Mouse (Mus musculus) limb, embryonic 14.5 days (tissue): ENCODE results near the gene Aox1. TPM values are rescaled to one million over a fixed set of nuclear protein-coding genes. Genes with fewer than 3 reads are reported as not detected.

Experiments
- ATAC-seq: fragments of 200-750 bp; cut with Nextera tagmentation; 2 replicates; pipeline ENCODE4 v1.8.0; 2017; ENCODE audit warnings: low read depth, moderate number of reproducible peaks, moderate TSS enrichment; ENCODE audit not compliant: low FRiP score
- DNase-seq: peaks from one replicate; pipeline ENCODE4 v3.0.0-alpha.2; 2015; ENCODE audit warnings: low spot score
- H3K27ac ChIP-seq: fragments of 300-500 bp; sonication (generic); replicated peaks from 2 replicates; pipeline ENCODE4 v1.5.1; 2014; ENCODE audit warnings: low read depth, mild to moderate bottlenecking, low read length, moderate library complexity, mixed read lengths
- H3K27me3 ChIP-seq: fragments of 300-500 bp; sonication (generic); 2 replicates; pipeline ENCODE4 v1.6.1; 2014; ENCODE audit warnings: low read length, mixed read lengths; ENCODE audit not compliant: control insufficient read depth, insufficient read depth
- H3K36me3 ChIP-seq: fragments of 300-500 bp; sonication (generic); 2 replicates; pipeline ENCODE4 v1.6.1; 2014; ENCODE audit warnings: mild to moderate bottlenecking, low read length, moderate library complexity, mixed read lengths; ENCODE audit not compliant: control insufficient read depth, insufficient read depth
- H3K4me1 ChIP-seq: fragments of 300-500 bp; sonication (generic); 2 replicates; pipeline ENCODE4 v1.6.1; 2014; ENCODE audit warnings: antibody characterized with exemption, low read length, mixed read lengths; ENCODE audit not compliant: control insufficient read depth, insufficient read depth
- H3K4me2 ChIP-seq: fragments of 300-500 bp; sonication (generic); replicated peaks from 2 replicates; pipeline ENCODE4 v1.6.1; 2014; ENCODE audit warnings: low read depth, mild to moderate bottlenecking, low read length, moderate library complexity; ENCODE audit not compliant: severe bottlenecking
- H3K4me3 ChIP-seq: fragments of 300-500 bp; sonication (generic); replicated peaks from 2 replicates; pipeline ENCODE4 v1.5.1; 2014; ENCODE audit warnings: low read length
- H3K9ac ChIP-seq: fragments of 300-500 bp; sonication (generic); 2 replicates; pipeline ENCODE4 v1.6.1; 2014; ENCODE audit warnings: mild to moderate bottlenecking, low read depth, low read length, moderate library complexity; ENCODE audit not compliant: severe bottlenecking
- H3K9me3 ChIP-seq: fragments of 300-500 bp; sonication (generic); 2 replicates; pipeline ENCODE4 v1.6.1; 2016; ENCODE audit warnings: low read length; ENCODE audit not compliant: control insufficient read depth
- POLR2A ChIP-seq: fragments of 200-500 bp; IDR thresholded peaks from 2 replicates; pipeline ENCODE4 v1.8.0; 2012; ENCODE audit warnings: inconsistent platforms, mild to moderate bottlenecking, moderate library complexity, borderline replicate concordance; ENCODE audit not compliant: insufficient read depth, insufficient read length; ENCODE audit errors: extremely low read depth
- WGBS: fragments of 180-500 bp; shearing (Covaris S2); extraction: QIAGEN DNeasy Blood & Tissue Kit; methylation state at CpG from one replicate; pipeline ENCODE4 v1.1.7; 2014; 5-methylcytosine and 5-hydroxymethylcytosine counted together
- polyA plus RNA-seq, 2 experiments: library from polyadenylated mRNA; depleted of rRNA in 1 of 2; stranded (reverse) in 1 of 2; unstranded in 1 of 2; fragments of >200 nt; fragmentation: Nextera tagmentation in 1 of 2; extraction: Ambion mirVana in 1 of 2; gene quantifications; 2 replicates each; pipeline versions ENCODE4 v1.2.1 to v1.2.3; 2012 to 2014

Gene Aox1
- polyA plus RNA-seq, 2 experiments = 0.80 to 0.98 TPM

GRCm38 (mm10) chr1:58102494-58102893 is 72.8 kb downstream of the Aox1 start:
- Histone ChIP-seq H3K36me3 (no peaks in the 10 kb centered on the region), H3K9ac (no peak overlapping the region), H3K9me3 (no peaks in the 10 kb centered on the region), H3K4me1 (no peaks in the 10 kb centered on the region), H3K27ac (no peak overlapping the region), H3K27me3 (no peaks in the 10 kb centered on the region), H3K4me3 (no peak overlapping the region), H3K4me2 (no peak overlapping the region)
- no peak for ATAC-seq
- TF ChIP-seq POLR2A = no peak
- WGBS = 56% methylated on average over 7 of the region's 7 CpGs
- DNase-seq = no peak

- H3K27ac ChIP-seq = no peak overlapping the region
- no peak overlapping the region for H3K4me2 ChIP-seq
- no peaks in the 10 kb centered on the region for H3K36me3 ChIP-seq
- no peak overlapping the region for H3K9ac ChIP-seq
- no peaks in the 10 kb centered on the region for H3K27me3 ChIP-seq
- H3K4me3 ChIP-seq = no peak overlapping the region
- ATAC-seq (no peak), DNase-seq (no peak)
- no peak for TF ChIP-seq POLR2A
- H3K9me3 ChIP-seq = no peaks in the 10 kb centered on the region
- 84% methylated on average over 6 of the region's 6 CpGs for WGBS
- no peaks in the 10 kb centered on the region for H3K4me1 ChIP-seq
Observed at GRCm38 (mm10) chr1:58105685-58106084, 76.0 kb downstream of the Aox1 start.

GRCm38 (mm10) chr1:58107066-58107465 is 77.3 kb downstream of the Aox1 start:
- Histone ChIP-seq H3K27me3 (no peaks in the 10 kb centered on the region), H3K27ac (no peak overlapping the region), H3K36me3 (no peaks in the 10 kb centered on the region), H3K9ac (no peak overlapping the region), H3K9me3 (no peaks in the 10 kb centered on the region), H3K4me1 (no peaks in the 10 kb centered on the region), H3K4me3 (no peak overlapping the region), H3K4me2 (no peak overlapping the region)
- WGBS = 83% methylated on average over 2 of the region's 2 CpGs
- ATAC-seq = no peak
- no peak for DNase-seq
- no peak for TF ChIP-seq POLR2A

GRCm38 (mm10) chr1:58110241-58110640 is 80.5 kb downstream of the Aox1 start:
- no peak overlapping the region for H3K4me2 ChIP-seq
- H3K4me1 ChIP-seq = no peaks in the 10 kb centered on the region
- no peaks in the 10 kb centered on the region for H3K36me3 ChIP-seq
- H3K9me3 ChIP-seq = no peaks in the 10 kb centered on the region
- no peak overlapping the region for H3K27ac ChIP-seq
- no peak overlapping the region for H3K9ac ChIP-seq
- ATAC-seq = no peak
- no peaks in the 10 kb centered on the region for H3K27me3 ChIP-seq
- 87% methylated on average over 5 of the region's 5 CpGs for WGBS
- no peak for DNase-seq
- H3K4me3 ChIP-seq = no peak overlapping the region
- no peak for TF ChIP-seq POLR2A

- H3K4me2 ChIP-seq = no peak overlapping the region
- no peak overlapping the region for H3K9ac ChIP-seq
- H3K4me1 ChIP-seq = no peaks in the 10 kb centered on the region
- no peak overlapping the region for H3K4me3 ChIP-seq
- ATAC-seq = no peak
- 83% methylated on average over 4 of the region's 4 CpGs for WGBS
- TF ChIP-seq POLR2A = no peak
- H3K27me3 ChIP-seq = no peaks in the 10 kb centered on the region
- no peaks in the 10 kb centered on the region for H3K9me3 ChIP-seq
- no peak for DNase-seq
- no peak overlapping the region for H3K27ac ChIP-seq
- no peaks in the 10 kb centered on the region for H3K36me3 ChIP-seq
Observed at GRCm38 (mm10) chr1:58111315-58111714, 81.6 kb downstream of the Aox1 start.

- DNase-seq (peak; percentile 70), ATAC-seq (peak; percentile 71; the same call in 1 of the 2 replicates)
- Histone ChIP-seq H3K27me3 (no peaks in the 10 kb centered on the region), H3K9ac (no peak within 1 kb of the TSS), H3K27ac (no peak within 1 kb of the TSS), H3K4me3 (no peak within 1 kb of the TSS), H3K36me3 (no peaks in the 10 kb centered on the region), H3K4me2 (peak within 1 kb of the TSS; percentile 22; the same call in 1 of the 2 replicates), H3K4me1 (no peaks in the 10 kb centered on the region), H3K9me3 (no peaks in the 10 kb centered on the region)
- WGBS = 21% methylated on average over 11 of the region's 11 CpGs
- no peak for TF ChIP-seq POLR2A
Observed at GRCm38 (mm10) chr1:58112880-58113279, 83.1 kb downstream of the Aox1 start, which contains the start of gene Aox3. Aox3 (plus strand) TSS chr1:58113130.
